Mouse (Mus musculus) brain, embryonic 18.5 days (tissue): ENCODE data around the gene Crmp1.

Experiments used
- DNase-seq: peaks from one replicate; pipeline ENCODE4 v3.0.0-alpha.2; 2012; ENCODE audit warnings: low read depth, low spot score

Crmp1 gene

DNA sequence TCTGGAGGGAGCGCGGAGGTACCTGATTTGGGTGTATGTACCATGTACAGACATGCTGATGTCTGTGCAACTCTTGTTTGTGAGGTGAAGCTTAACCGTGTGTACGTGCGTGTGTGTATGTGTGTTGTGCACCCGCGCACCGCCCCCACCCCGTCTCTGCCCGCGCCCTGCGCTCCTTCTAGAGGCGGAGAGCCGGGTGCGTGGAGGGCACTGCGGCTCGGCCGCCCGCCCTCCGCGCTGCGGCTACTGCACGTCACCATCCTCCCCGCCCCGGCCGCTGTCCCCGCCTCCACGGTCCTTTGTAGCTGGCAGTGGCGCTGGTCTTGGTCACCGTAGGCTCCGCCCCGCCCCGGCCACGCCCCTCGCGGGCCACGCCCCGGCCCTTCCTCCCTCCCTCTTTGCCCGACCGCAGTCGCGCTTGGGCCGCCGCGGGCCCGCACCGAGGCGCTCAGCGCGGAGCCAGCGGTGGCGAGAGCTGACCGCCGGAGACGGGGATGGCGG, at the start of gene Crmp1:
TSS of gene Crmp1 (plus strand) at position 290 of the 501 bp plus-strand sequence.
- peak; percentile 70 for DNase-seq

DNA sequence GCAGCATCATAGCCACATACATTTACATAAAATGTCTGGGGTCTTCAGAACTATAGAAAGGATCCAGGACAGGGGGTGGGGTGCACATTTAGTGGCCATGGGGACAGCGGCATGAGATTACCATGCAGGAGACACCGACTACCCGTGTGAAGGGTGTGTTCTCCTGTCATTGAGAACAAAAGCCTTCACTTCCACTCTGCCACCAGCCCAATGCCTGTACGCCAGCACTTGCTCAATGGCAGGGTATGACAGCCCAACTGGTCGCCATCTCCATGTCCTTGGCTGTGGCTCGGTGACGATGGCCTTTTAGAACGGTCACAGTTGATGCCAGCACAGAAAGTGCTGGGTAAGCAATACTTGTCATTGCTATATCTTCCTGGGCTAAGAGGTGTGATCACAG, 45.5 kb upstream of the Crmp1 start:
- DNase-seq = no peak

DNA sequence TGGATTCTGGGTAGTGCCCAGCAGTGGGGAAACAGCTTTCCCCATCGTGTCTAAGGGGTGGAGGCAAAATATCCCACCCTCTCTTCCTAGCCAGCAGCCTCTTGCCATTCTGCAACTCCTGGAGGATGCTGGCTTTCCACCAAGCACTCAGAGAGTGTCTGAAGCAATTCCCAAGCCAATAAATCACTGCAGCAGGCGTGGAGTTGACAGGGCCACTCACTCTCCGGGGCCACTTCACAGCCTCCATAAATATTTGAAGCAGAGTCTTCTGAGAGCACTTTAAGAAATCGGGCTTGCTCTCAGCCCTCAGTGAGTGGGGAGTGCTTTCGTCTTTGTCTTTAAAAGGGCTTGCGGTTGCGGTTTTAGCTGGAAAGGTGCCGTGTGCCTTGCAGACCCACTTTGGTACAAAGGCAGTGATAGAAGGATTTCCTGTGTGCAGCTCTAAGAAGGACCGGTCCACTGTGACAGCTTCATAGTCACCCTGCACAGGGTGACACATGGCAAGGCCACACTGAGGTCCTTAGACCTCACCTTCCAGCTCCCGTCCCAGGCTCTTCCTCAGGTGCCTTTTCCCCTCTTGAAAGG, 45.0 kb upstream of the Crmp1 start:
- DNase-seq = no peak

DNA sequence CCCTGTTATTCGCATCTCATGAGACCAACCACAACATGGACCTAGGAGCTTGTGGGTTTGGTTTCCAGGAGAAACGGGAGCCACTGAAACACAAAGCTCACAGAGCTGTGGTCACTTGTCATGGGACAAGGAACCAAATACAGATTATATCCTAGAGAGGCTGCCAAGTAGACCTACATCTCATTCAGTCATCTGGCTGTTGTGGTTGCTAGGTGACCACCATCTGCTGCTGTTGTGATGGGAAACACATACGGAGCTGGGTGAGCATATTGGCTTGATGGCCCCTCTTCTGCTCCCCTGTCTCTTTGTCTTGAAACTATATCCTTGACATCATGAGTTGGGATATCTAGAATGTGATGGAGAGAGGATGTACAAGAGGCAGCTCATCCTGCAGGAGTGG, 44.3 kb upstream of the Crmp1 start:
- no peak for DNase-seq

GRCm38 (mm10) chr5:37198011-37198688, 43.6 kb upstream of the Crmp1 start:
- DNase-seq = no peak

- DNase-seq = no peak
Measured at GRCm38 (mm10) chr5:37202285-37202684, 39.5 kb upstream of the Crmp1 start.

GRCm38 (mm10) chr5:37204886-37205285, 36.9 kb upstream of the Crmp1 start:
- DNase-seq = no peak

DNA sequence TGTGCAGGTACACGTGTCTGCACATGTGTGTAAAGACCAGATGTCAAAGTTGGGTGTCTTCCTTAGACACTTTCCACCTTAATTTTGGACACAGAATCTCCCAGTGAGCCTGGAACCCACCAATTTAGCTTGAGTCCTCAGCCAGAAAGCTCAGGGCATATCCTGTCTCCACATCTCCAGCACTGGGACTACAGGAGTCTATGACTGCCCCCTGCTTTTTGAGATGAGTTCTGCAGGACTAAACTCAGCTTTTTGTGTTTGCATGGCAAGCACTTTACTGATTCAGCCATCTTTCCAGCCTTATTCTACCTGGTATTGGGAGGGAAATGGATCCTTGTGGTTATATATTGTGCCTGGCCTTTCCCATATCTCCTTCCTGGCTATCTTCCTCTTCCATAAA, 36.3 kb upstream of the Crmp1 start:
- no peak for DNase-seq

- DNase-seq = no peak
Measured at GRCm38 (mm10) chr5:37206364-37206763, 35.4 kb upstream of the Crmp1 start.

DNA sequence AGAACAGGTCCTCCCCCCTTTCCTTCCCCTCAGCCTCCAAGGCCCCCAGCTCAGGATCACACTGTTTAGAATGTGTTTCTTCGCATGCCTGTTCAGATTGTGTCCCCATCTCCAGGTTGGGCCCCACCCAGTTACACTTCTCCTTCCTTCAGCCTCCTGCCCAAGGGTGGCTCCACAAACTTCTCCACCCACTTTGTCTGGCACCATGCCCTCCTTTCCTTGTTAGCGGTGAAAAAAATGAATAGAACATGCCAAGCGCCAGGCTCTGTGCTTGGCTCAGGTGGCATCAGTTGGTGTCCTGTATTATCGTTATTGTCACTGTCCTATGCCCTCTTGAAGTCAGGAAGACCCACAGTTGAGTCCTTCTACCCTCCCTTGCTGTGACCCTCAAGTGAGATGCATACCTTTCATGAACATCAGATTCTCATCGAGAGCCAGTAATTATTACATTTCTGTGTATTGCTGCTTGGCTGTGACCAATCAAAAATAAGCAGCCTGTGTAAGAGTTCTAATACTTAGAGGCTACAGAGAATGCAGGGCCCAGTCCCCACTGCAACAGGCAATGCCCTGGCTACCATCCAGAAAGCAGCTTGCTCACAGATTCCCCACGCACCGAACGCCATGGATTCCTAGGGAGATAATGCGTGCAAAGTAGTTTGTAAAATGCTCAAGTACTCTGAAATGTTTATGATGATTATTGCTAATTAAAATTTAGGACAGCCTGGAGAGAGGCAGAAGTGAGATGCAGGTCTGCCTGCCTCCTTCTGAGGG, 28.6 kb upstream of the Crmp1 start:
- no peak for DNase-seq

DNA sequence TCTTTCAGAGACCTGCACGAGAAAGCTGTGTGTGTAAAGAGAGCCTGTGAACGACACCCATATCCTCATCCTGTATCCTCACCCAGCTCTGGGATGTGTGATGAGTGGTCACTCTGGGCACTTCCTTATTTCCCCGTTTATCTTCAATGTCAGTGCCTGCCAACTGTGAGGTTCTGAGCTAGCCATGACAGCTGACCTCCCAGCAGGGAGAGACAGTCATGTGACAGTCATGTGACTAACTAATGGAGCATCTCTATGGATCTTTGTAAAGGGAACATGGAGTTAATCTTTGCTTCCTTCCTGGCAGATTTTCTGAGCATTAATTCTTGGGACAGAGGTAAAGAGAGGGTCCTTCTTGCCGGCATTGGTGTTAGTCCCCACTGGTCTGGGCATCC, 28.0 kb upstream of the Crmp1 start:
- DNase-seq = no peak

- no peak for DNase-seq
Measured at GRCm38 (mm10) chr5:37214614-37215013, 27.1 kb upstream of the Crmp1 start.

- DNase-seq = no peak
Measured at GRCm38 (mm10) chr5:37215276-37215675, 26.5 kb upstream of the Crmp1 start.

DNA sequence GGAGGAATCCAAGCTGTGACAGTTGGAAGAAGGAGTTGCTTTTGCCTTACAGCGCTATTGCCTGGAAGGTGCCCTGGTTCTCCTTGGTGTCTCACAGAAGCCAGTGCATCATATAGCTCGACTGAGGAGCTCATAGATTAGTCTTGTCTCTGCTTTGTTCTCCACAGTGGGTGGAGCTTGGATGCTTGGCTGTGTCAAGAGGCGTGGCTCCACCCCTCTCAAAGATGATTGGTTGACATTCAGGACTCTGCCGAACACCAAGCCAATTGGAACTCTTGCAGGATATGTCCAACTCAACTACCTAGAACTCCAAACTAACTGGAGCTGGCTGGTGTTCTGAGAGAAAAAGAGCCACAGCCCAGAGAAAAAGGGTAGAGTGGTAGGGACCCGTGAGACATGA, 22.1 kb upstream of the Crmp1 start:
- no peak for DNase-seq

GRCm38 (mm10) chr5:37220575-37220974, 21.2 kb upstream of the Crmp1 start:
- DNase-seq = no peak

DNA sequence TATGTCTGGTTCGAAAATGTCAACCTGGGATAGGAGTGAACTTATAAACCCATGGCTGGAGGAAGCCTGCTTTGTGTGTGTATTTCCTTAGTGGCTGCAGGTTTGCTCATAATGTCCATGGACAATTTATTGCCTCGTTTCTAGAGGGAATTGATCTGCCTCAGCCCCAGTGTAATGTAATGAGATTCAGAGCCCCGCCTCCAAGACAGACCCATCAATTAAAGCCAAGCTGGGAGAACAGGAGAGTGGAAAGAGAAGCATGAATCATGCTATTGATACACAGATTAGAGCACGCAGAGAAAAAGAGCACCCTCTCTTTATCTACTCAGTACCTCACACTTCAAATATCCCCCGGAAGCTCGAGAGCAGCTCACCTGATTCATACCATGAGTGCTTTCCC, 20.2 kb upstream of the Crmp1 start:
- DNase-seq = no peak

GRCm38 (mm10) chr5:37222316-37222715, 19.4 kb upstream of the Crmp1 start:
- no peak for DNase-seq

DNA sequence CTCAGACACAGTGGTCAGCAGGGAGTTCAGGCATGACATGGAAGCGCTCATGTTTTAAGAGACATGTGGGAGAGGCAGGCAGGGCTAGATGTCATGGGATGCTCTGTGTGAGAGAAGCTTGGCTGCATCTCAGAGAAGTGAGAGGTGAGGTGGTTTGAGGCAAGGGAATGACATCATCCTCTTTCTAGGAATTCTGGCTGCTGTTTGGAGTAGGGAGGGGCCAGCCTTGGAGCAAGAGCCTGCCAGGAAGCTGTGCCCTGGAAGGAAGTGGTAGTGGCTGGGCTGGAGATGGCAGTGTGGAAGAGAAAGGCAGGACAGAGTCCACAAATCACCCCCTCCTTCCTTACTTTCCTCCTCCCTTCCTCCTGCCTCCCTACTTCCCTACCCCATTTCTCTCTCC, 16.0 kb upstream of the Crmp1 start:
- no peak for DNase-seq

DNA sequence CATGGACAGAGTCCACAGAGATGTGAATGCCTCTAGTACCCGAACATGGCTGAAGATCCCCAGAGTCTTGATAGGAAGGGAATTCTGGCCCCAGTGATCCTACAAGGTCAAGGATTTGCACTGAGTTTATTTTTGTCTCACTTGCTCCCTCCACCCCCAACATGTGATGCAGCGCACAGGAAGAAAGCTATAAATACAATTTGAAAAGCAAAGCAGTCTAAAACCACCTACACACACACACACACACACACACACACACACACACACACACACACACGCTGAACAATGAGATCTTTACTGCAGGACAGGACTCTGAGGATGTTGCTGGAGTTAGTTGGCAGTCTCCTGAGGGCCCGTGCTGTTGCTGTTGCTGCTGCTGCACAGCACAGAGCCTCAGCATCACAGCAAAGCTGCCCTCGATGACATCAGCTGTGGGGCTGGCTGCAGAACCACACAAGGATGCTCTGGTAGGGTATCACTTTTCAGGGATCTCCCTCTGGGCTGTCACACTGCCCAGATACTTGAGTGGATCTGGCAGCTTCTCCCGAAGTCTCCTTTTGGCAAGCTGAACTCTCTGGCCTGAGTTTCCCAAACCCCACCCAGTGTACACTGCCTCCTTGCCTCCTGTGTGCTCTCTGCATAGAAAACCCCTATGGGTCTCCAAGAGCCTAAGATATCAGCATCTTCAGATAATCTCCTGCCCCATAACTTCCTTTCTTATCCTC, 13.6 kb upstream of the Crmp1 start:
- DNase-seq = no peak

GRCm38 (mm10) chr5:37228894-37229293, 12.8 kb upstream of the Crmp1 start:
- no peak for DNase-seq

GRCm38 (mm10) chr5:37233010-37233557, 8.7 kb upstream of the Crmp1 start:
- DNase-seq = no peak

DNA sequence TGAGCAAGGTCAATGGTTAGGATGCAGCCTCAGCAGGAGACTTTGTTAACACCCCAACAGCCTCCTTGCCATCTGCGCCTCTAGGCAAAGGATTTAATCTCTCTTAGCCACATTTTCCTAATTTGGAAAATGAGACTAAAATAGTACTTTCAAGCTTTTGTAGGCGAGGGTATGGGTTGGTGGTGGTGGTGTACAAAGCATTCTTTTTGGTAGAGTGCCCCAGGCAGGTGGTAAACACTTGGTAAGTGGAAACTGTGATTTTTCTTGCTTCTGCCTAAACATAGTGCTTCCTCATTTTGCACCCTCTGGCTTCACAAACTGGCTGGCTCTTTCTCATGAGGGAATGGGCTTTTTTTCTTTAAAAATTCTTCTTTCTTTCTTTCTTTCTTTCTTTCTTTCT, 3.1 kb upstream of the Crmp1 start:
- DNase-seq = no peak
